Mouse (Mus musculus): ENCODE results near the gene Nhsl1. TPM values are rescaled to one million over a fixed set of nuclear protein-coding genes. Genes with fewer than 3 reads are reported as not detected.

Gene Nhsl1
- polyA plus RNA-seq (2012; rRNA removed): 5.2 and 5.6 TPM in 2 replicates

DNA sequence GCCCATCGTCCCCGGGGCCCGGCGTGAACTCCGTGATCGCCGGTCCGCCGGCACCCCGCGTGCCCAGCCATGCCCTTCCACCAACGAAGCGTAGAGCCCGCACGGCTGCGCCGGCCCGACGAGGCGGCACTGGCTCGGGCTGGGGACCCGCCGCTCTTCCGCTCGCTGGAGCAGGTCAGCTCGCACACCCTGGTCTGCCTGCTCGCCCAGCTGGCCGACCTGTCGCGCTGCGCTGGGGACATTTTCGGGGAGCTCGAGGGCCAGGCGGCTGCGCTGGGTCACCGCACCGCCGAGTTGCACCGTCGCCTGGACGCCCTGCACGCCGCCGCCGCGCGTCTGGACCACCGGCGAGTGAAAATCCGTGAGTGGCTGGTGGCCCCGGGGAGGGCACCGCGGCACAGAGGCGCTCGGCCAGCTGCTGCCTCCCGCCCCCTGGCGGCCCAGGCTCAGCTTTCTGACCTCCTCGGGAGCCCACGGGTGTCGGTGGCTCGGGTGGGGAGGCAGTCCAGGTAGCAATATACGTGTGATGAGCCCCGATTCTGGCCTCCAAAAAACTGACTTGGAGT is at the start of gene Nhsl1:
TSS of gene Nhsl1 (plus strand) at position 70 of the 566 bp plus-strand sequence.

DNA sequence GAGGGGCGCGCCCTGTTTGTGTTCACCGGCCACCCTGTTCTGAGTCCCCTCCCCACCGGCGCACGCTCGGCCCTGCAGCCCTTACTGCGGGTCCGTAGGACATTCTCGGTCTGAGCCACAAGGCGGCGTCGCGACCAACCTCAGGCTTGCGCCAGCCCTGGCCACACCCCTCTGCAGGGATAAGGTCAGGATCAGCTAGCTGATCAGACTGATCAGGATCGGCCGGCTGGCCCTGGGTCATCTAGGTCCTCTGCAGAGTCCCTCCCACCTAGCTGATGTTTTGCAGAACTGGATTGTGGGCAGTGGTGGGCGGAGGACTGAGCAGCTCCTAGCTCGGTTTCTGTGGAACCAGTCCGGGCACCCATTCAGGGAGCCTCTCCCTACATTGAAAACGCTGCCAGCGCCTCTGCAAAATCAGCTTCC is 227.0 kb downstream of the Nhsl1 start, which contains the start of gene Hebp2:
TSS of gene Hebp2 (minus strand) at position 264 of the 423 bp plus-strand sequence.

Other genes starting within 250 kb of the Nhsl1 start
- gene Ect2l, start 108.1 kb upstream of the Nhsl1 start, polyA plus RNA-seq (2012; rRNA removed): 1.0 and 1.1 TPM in 2 replicates
- 13.0 and 17.6 TPM in 2 replicates for gene Ccdc28a, start 84.0 kb upstream of the Nhsl1 start, polyA plus RNA-seq (2012; rRNA removed)
- 5.5 and 6.9 TPM in 2 replicates for gene Hebp2, start 227.1 kb downstream of the Nhsl1 start, polyA plus RNA-seq (2012; rRNA removed)

Measured in ovary, adult 2 months (tissue).